Mouse (Mus musculus) large intestine, adult 2 months (tissue): ENCODE measurements around the gene Gpr19. TPM values are rescaled to one million over a fixed set of nuclear protein-coding genes. Genes with fewer than 3 reads are reported as not detected.

Experiments
- DNase-seq: peaks from one replicate; pipeline ENCODE4 v3.0.0-alpha.2; 2012; ENCODE audit warnings: low read depth, low spot score
- WGBS: fragments of 180-500 bp; shearing (Covaris S2); methylation state at CpG from one replicate; pipeline ENCODE4 v1.1.7; 2018; 5-methylcytosine and 5-hydroxymethylcytosine counted together
- polyA plus RNA-seq: library from polyadenylated mRNA; depleted of rRNA; stranded (reverse); fragments of >200 nt; gene quantifications from 2 replicates; pipeline ENCODE4 v1.2.3, GENCODE M21; 2012

Gpr19 gene
- polyA plus RNA-seq, 1 experiment, result 5.9 TPM

DNA sequence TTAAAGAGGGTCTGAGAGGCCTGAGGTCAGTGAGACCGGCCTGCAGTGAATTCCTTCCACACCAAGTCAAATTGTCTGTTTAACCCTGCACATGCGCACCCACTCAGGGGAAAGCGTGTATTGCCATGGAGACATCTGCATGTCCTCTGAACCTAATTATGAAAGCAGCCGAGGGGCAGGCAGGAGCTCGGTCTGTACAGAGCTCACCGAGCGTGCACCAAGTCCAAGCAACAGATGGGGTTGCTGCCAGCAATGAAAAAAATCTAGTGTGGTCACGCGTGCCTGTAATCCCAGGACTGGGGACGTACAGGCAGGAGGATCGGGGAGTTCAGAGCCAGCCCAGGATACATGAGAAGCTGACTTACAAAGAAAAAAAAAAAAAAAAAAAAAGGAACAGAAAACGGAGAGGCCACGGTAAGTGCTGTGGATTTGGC lies 35.7 kb downstream of the Gpr19 start:
- 63% methylated on average over 13 of the region's 13 CpGs for WGBS
- no peak for DNase-seq

DNA sequence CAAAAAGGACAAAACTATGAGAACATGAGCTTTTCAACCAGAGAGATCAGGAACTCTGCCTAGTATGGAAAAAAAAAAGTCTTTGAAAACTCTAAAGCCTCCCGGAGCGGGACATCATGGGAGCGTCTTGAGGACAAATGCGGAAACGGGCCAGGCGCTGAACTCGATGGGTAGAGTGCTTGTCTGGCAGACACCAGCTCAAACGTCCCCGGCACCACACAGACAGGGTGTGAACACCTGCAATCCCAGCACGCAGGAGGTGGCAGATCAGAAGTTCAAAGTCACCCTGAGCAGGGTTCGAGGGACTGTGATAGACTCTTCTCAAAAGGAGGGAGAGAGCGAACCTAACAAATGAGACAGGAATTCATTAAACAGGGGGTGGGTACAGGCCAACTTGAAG lies 37.0 kb downstream of the Gpr19 start:
- 90% methylated on average over 12 of the region's 12 CpGs for WGBS
- no peak for DNase-seq

DNA sequence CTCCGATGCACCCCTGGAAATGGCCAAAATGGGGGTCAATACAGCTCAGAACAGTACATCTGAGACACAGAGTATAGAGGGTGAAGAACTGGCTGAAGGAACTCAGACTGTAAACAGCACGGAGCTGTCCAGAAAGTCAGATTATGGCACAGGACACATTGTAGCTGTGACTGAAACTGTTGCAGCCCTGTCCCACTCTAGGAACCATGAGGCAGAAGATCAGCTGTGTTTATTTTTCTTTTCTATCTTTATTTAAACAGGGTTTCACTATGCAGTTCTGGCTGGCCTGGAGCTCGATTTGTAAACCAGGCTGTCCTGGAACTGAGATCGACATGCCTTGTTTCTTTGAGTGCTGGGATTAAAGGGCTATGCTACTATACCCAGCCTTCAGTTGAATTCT lies 38.1 kb downstream of the Gpr19 start:
- DNase-seq, result no peak

DNA sequence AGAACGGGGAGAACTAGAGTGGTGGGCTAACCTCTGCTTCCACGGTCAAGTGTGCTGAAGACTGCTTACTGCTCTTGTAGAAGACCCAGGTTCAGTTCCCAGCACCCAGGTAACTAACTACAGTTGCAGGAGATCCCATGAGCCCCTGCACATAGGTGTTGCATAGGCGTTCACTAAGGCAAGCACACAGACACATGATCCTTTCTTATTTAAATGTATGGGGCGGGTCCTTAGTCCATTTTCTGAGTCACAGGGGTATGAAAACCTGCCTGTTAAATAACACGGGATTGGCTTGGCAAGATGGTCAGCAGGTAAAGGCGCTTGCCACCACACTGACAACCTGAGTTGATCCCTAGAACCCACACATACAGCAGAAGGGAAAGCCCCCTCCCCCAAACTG lies 39.4 kb downstream of the Gpr19 start:
- 92% methylated on average over 6 of the region's 6 CpGs for WGBS
- no peak for DNase-seq

More for the DNA sequence above, 38.1 kb downstream of the Gpr19 start:
- WGBS, result 61% methylated on average over 4 of the region's 4 CpGs

DNA sequence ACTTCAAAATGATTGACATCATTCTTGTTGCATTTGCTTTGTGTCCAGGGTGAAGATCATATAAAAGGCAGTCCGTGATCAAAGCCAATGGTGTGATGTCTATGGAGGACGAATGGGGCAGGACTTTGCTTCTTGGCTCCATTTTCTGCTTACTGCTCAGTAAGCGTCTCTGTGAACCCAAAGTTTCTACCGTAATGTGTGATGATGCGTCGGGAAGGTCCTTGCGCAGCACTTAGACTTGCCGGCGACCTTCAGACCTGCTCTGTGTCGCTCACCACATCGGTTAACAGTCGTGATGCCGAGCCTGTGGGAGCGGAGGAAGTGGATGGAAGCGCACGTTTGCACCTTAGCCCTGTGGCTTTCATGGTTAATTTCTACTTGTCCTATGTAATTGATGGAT lies 42.5 kb downstream of the Gpr19 start:
- DNase-seq, result no peak
- 91% methylated on average over 16 of the region's 16 CpGs for WGBS

DNA sequence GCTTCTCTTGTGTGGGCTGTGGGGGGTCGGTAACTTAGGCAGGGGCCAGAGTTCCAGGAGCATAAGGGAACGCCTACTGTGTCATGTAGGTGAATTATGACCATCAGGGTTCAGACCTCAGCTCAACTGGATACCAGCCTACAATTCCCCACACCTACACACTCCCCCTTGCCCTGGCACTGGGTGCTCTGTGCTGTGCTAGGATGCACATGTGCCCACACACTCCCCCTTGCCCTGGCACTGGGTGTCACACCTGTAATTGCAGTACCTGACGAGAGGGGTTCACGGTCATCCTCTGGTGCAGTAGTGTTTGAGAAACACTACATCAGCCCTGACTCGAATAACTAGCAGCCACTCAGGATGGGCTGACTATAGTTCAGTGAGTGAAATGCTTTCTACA lies 43.6 kb downstream of the Gpr19 start:
- WGBS, result 86% methylated on average over 5 of the region's 5 CpGs
- no peak for DNase-seq

DNA sequence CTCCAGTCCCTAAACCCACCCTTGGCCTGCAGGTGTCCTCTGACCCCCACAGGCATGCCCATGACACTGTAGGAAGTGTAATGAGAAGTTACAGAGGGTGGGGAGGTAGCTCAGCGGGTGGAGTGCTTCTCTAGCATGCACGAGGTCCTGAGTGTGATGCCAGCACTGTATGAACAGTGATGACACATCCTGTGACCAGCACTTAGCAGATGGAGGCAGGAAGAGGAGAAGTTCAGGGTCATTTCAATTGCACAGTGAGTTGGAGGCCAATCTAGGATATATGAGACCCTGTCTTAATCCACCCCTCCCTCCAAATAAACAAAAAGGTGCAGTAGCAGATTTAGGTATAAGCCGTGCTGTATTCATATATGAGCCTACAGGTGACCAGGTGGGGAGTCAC lies 48.4 kb downstream of the Gpr19 start:
- WGBS, result 67% methylated on average over 3 of the region's 3 CpGs

DNA sequence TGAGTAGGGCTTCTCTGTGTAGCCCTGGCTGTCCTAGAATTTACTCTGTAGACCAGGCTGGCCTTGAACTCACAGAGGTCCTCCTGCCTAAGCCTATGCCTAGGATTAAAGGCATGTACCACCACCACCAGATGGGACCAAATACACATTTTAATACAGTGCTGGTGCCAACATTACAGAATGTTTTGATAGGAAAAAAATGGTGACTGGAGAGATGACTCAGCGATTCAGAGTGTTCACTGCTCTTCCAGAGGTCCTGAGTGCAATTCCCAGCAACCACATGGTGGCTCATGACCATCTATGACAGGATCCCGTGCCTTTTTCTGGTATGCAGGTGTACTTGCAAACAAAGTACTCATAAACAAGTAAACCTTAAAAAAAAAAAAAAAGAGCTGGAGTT lies 48.9 kb downstream of the Gpr19 start:
- 66% methylated on average over 2 of the region's 2 CpGs for WGBS

More for the DNA sequence above, 48.4 kb downstream of the Gpr19 start:
- no peak for DNase-seq

DNA sequence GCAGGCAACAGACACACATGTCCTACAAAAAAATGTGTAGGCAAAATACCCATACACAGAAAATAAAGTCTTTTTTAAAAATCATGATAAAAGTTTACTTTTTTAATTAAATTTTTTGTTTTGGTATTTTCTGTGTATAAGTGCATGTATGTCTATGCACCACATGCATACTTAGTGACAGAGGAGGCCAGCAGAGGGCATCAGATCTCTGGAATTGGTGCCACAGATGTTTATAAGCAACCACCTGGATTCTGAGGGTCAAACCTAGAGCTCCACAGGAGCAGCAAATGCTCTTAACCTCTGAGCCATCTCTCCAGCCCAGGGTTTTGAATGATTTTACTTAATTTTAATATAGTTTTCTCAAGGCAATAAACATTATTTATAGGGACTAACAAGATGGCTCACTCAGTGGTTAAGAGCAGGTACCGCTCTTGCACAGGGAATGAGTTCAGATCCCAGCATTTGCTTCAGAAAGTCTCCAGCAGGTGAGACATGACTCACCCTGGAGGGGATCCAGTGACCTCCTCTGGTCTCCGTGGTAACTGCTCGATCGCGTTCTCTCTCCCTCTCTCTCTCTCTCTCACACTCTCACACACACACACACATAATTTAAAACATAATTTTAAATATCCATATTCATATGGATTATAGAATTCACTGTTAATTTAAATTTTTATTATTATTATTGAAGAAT lies 50.0 kb downstream of the Gpr19 start:
- 86% methylated on average over 5 of the region's 5 CpGs for WGBS
- no peak for DNase-seq

More for the DNA sequence above, 48.9 kb downstream of the Gpr19 start:
- DNase-seq, result no peak

DNA sequence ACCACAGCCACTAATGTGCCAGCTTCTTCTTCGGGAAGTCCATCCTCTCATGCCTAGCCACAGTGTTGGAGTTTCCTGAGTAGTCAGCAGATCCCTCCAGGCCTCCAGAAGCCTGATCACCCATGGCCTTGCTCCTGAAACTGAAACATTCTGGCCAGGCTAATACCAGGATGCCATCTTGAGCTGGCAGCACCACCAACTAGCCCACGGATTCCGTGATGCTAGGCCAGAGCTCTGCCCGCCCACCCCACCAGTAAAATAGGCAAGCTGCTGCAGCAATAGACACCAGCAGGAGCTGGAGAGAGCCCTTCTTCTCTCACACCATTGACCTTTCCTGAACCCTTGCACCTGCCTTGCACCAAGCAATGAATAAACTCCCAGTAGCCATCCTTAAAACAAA lies 50.8 kb downstream of the Gpr19 start:
- WGBS, result 93% methylated on average over 4 of the region's 4 CpGs
- DNase-seq, result no peak

DNA sequence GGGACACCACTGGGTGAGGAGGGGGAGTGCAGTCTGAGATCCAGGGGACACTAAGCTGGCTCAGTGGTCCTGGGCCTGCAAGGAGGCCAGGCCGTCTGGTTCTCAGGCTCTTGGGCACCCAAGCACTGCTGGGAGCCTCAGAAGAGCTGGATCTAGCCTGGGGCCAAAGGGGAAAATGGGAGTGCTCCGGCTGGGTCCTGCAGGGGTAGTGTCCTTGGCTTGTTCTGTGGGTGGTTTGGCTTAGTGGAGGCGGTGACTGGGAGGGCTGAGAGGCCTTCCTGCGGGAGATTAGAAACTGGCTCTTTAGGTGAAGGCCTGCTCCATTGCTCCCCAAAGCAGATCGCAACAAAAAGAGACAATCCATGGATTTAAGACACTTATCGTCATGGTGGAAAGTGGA lies 52.1 kb downstream of the Gpr19 start:
- WGBS, result 97% methylated on average over 6 of the region's 6 CpGs
- no peak for DNase-seq

DNA sequence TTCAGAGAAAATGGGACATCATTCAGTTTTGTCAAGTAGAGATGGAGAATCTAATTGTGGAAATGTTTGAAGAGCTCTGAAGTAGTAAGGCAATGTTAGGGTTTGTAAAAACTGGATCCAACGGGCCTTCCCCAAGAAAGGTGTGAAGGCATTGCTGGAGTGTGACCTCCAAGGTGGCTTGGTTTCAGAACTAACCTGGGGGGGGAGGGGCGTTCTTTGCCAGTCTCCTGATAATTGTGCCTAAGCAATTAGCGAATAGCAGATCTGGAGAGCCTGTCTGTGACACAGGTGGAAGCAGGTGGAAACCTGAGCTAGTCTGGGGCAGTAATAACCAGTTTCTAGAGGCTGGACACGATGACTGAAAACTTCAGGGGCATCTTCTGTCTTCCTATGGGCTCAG lies 52.7 kb downstream of the Gpr19 start:
- WGBS, result 76% methylated on average over 4 of the region's 4 CpGs

DNA sequence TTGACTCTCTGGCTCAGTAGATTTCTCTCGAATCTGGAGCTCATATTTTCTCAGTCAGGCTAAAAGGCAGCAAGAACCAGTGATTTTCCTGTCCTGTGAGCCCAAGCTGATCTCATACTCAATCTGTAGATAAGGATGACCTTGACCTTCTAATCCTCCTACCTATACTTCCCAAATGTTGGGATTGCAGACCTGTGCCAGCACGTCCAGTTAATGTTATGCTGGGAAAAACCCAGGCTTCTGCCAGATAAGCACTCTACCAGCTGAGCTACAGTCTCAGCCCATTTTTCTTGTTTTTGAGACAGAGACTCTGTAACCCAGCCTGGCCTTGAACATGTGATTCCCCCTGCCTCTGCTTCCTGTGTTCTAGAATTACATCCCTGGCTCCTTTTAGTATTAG lies 58.0 kb downstream of the Gpr19 start:
- WGBS, result 62% methylated on average over 2 of the region's 2 CpGs
- DNase-seq, result no peak

More for the DNA sequence above, 52.7 kb downstream of the Gpr19 start:
- no peak for DNase-seq

DNA sequence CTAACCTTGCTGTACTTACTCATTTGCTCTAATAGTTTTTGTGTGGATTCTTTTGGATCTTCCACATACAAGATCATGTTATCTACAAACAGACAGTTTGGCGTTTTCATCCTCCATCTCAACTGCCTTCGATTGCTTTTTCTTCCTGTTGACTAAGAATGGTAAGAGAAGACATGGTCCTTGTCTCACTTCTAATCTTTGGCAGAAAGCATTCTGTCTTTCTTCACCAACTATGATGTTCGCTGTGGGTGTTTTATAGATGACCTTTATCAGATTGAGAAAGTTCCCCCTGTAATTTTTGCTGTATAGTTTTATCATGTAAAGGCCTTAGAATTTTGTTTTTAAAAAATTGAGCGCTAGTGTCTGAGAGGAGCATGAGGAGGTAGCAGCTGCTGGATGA lies 60.3 kb downstream of the Gpr19 start:
- no peak for DNase-seq
- WGBS, result 92% methylated on average over 4 of the region's 4 CpGs

DNA sequence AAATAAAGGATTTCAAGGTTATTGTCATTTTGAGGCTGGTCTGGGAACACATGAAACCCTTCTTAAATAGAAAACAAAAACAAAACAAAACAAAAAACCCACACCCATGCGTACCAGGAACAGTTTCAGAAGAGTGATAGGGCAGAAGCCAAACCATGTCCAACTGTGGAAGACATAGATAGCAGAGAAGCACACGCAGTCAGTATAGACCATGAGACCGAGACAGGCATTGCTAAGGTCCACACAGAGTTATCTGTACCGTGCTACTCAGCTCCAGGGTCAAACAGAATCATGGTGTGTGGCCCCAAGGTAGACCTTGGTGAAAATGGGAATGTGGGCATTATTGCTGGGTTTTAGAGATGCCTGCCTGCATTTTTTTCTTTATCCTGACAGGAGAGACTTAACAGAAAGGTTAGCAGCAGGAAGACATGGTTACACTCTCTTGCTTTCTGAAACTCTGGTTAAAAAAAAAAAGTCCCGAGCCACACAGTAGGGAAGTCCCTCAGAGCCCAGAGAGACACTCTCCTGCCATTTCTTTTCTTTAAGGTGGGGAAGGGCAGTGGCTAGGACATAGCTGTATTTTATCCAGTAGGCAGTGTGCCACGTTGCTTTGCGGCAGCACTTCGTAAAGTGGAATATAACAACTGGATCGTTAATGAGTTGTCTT lies 63.7 kb downstream of the Gpr19 start:
- DNase-seq, result no peak
- WGBS, result 87% methylated on average over 9 of the region's 9 CpGs

DNA sequence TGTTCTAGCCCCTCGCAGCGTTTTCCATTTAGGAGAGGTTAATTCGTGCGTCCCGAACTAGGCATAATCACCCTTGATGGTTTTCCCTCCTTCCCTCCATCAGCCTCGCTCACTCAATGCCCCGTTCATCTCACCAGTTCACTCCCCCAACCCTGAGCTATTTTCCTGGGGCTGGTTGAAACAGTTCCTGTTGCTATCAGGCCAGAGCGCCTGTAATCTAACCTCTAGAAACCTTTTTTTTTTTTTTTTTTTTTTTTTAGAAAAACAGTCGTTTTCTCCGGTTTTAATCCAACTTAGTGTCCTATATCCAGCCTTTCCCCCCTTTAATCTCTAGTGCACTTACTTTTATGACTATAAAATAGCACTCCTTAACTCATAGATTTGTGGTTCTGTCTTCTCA lies 67.6 kb downstream of the Gpr19 start:
- no peak for DNase-seq
- WGBS, result 2% methylated on average over 10 of the region's 10 CpGs

DNA sequence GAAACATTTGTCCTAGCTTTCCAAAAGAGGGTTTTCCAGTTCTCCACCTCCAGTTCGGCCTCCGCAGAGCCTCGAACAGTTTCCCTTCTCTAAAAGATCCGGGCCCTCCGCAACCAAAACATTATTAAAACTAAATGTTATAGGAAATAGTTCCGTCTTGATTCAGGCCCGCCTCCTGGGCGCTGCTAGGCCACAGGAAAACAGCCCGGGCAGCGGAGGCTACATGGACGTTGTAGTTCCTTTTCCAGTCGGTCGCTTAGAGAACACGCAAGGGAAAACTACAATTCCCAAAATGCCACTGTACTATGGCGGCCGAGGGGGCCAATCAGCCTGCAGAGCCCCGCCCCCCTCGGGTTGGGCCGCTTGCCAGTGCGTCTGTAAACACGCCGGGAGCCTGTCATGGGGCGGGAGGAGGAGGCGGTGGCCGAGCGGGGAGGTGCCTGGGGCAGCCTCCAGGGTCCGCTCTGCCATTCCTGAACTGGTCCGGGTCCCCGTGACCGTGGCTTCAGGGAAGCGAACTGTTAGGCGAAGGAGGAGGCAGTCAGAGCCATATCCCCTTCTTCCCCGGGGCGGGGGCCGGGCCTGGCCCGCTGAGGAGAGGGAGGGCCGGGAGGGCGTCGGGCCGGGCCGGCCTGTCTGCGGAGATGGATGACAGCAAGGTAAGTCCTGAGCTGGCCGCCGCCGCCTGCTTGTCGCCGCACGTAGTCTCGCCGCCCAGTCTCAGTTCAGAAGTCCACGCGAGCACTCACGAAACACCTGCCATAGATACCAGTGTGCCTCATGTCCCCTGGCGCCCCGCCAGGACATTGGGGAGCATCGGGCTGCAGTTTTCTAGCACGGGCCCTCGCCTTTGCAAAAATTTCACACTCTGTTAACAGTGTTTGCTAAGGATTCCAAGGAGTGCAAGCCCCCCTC lies 68.3 kb downstream of the Gpr19 start, which contains the start of gene Crebl2:
Gene Crebl2 (plus strand): TSS at position 369 of the 915 bp plus-strand sequence.
- WGBS, result under 1% methylated on average over 58 of the region's 58 CpGs

DNA sequence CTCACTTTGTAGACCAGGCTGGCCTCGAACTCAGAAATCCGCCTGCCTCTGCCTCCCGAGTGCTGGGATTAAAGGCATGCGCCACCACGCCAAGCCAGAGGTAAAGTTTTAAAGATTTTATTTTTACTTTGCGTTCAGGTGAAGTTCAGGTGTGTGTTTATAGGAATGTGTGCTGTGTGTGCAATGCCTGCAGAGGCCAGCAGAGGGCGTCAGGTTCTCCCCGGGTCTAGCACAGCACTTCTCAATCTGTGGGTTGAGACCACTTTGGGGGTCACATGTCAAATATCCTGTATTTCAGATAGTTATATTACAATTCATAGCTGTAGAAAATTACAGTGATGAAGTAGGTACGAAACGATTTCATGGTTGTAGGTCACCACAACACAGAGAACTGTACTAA lies 75.5 kb downstream of the Gpr19 start:
- DNase-seq, result no peak
- 74% methylated on average over 10 of the region's 10 CpGs for WGBS

More for the DNA sequence above, 68.3 kb downstream of the Gpr19 start, which contains the start of gene Crebl2:
- peak; percentile 85 for DNase-seq

DNA sequence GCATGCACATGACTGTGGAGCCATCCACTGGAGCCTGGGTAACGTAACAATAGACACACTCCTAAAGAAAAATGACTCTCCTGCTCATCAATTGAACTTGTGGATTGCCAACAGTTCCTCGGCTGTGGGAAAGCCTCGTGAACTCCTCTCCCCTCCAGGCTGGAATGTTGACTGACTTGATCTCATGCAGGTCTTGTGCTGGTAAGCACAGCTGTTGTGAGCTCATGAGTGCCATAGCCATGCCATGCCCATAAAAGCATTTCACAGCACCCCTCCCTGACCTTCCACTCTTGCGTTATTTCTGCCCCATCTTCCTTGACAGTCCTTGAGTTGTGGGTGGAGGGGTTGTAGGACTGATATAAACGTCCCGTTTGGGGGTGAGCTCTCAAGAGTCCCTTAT lies 78.0 kb downstream of the Gpr19 start:
- WGBS, result 51% methylated on average over 6 of the region's 6 CpGs
- no peak for DNase-seq

DNA sequence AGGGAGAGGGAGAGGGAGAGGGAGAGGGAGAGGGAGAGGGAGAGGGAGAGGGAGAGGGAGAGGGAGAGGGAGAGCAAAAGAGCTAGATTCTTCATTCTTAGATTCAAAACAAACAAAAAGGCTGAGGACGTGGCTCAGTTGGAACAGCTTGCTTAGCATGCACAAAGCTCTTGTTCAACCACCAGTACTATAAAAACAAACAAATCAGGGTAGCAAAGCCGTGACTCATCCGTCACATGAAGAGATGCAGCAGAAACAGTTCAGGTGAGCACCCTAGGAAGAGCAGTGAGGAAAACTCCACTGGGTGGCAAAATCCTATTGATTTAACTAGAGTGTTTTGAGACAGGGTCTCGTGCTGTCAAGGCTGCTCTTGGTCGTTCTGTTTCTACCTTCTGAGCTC lies 78.6 kb downstream of the Gpr19 start:
- WGBS, result 31% methylated on average over 5 of the region's 5 CpGs
- DNase-seq, result no peak
